Mouse (Mus musculus) embryonic facial prominence, embryonic 12.5 days (tissue): Measurements from ENCODE around the gene Sdf4. TPM values are rescaled to one million over a fixed set of nuclear protein-coding genes. Genes with fewer than 3 reads are reported as not detected.
A peak's percentile ranks its signal among the peaks of the same experiment; 100 is the strongest.

Experiments
- ATAC-seq: fragments of 200-750 bp; cut with Nextera tagmentation; 2 replicates; pipeline ENCODE4 v1.8.0; 2017; ENCODE audit not compliant: insufficient number of reproducible peaks, insufficient read depth, low FRiP score, low TSS enrichment
- H3K27ac ChIP-seq: fragments of 300-500 bp; sonication (generic); 2 replicates; pipeline ENCODE4 v1.5.1; 2016; ENCODE audit warnings: mild to moderate bottlenecking
- H3K27me3 ChIP-seq: fragments of 300-500 bp; sonication (generic); 2 replicates; pipeline ENCODE4 v1.6.1; 2016; ENCODE audit warnings: mild to moderate bottlenecking, moderate library complexity
- H3K36me3 ChIP-seq: fragments of 300-500 bp; sonication (generic); 2 replicates; pipeline ENCODE4 v1.6.1; 2016; ENCODE audit warnings: mild to moderate bottlenecking
- H3K4me1 ChIP-seq: fragments of 300-500 bp; sonication (generic); 2 replicates; pipeline ENCODE4 v1.6.1; 2016
- H3K4me2 ChIP-seq: fragments of 300-500 bp; sonication (generic); replicated peaks from 2 replicates; pipeline ENCODE4 v1.6.1; 2016; ENCODE audit warnings: mild to moderate bottlenecking, moderate library complexity
- H3K4me3 ChIP-seq: fragments of 300-500 bp; sonication (generic); 2 replicates; pipeline ENCODE4 v1.5.1; 2016; ENCODE audit warnings: mild to moderate bottlenecking
- H3K9ac ChIP-seq: fragments of 300-500 bp; sonication (generic); 2 replicates; pipeline ENCODE4 v1.6.1; 2016; ENCODE audit warnings: mild to moderate bottlenecking, moderate library complexity
- H3K9me3 ChIP-seq: fragments of 300-500 bp; sonication (generic); 2 replicates; pipeline ENCODE4 v1.6.1; 2016; ENCODE audit warnings: mild to moderate bottlenecking, moderate library complexity
- WGBS: fragments of 180-500 bp; shearing (Covaris S2); methylation state at CpG from one replicate; pipeline ENCODE4 v1.1.7; 2016; 5-methylcytosine and 5-hydroxymethylcytosine counted together
- polyA plus RNA-seq: library from polyadenylated mRNA; unstranded; fragments of >200 nt; fragmentation: Nextera tagmentation; extraction: Ambion mirVana; gene quantifications from 2 replicates; pipeline ENCODE4 v1.2.1, GENCODE M21; 2016

Gene Sdf4
- polyA plus RNA-seq, 1 experiment from 2014 or later: 141 TPM

DNA sequence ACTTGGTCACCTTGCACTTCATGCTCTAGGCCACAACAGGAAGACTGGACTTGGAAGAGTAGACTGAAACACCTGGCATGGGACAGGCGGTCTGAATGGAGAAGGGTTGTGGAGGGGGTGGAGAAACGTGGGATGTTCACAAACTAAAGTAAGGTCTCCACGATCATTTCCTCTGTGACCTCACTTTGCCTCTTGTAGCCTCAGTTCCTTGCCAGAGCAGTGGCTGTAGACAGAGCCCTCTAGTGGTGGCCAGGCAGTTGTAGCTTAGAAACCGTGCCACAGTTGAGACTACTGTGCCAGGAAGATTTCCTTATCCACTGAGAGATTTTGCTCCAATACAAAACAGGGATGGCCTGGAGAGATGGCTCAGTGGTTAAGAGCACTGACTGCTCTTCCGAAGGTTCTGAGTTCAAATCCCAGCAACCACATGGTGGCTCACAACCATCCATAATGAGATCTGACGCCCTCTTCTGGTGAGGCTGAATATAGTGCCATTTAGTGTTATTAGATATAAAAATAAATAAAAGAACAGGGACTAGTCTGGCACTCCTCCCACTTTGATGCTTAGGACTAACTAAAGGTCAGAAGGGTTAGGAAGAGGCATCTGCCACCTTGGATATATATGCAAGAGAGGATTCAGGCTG, 40.9 kb downstream of the Sdf4 start:
- Histone ChIP-seq H3K4me1 (peaks cover 28% of the 10 kb centered on the region), H3K36me3 (0 out of 2 replicates have a peak, but pooled peaks cover 1% of the 10 kb centered on the region), H3K4me2 (no peak overlapping the region), H3K27ac (no peak overlapping the region), H3K9ac (no peak overlapping the region), H3K27me3 (peaks cover 28% of the 10 kb centered on the region), H3K4me3 (no peak overlapping the region), H3K9me3 (no peaks in the 10 kb centered on the region)
- WGBS: 36% methylated on average over 6 of the region's 6 CpGs
- no peak for ATAC-seq

GRCm38 (mm10) chr4:156034301-156034700, 41.6 kb downstream of the Sdf4 start:
- no peak overlapping the region for H3K27ac ChIP-seq
- no peak for ATAC-seq
- peak overlapping the region; percentile 46; the same call in 1 of the 2 replicates for H3K4me2 ChIP-seq
- no peaks in the 10 kb centered on the region for H3K36me3 ChIP-seq
- WGBS: 52% methylated on average over 4 of the region's 4 CpGs
- H3K27me3 ChIP-seq: peaks cover 28% of the 10 kb centered on the region
- H3K4me1 ChIP-seq: peaks cover 28% of the 10 kb centered on the region
- H3K4me3 ChIP-seq: peak overlapping the region; percentile 26; the same call in 1 of the 2 replicates
- H3K9ac ChIP-seq: no peak overlapping the region
- no peaks in the 10 kb centered on the region for H3K9me3 ChIP-seq

GRCm38 (mm10) chr4:156034901-156035300, 42.2 kb downstream of the Sdf4 start:
- ATAC-seq: no peak
- WGBS: 6% methylated on average over 25 of the region's 25 CpGs
- Histone ChIP-seq H3K36me3 (no peaks in the 10 kb centered on the region), H3K4me1 (peaks cover 28% of the 10 kb centered on the region), H3K4me2 (peak overlapping the region; percentile 46), H3K4me3 (peak overlapping the region; percentile 26), H3K27me3 (peaks cover 28% of the 10 kb centered on the region), H3K27ac (no peak overlapping the region), H3K9ac (peak overlapping the region; percentile 19; the same call in 1 of the 2 replicates), H3K9me3 (no peaks in the 10 kb centered on the region)

- 47% methylated on average over 5 of the region's 5 CpGs for WGBS
- no peak overlapping the region for H3K27ac ChIP-seq
- H3K4me3 ChIP-seq: no peak overlapping the region
- H3K4me1 ChIP-seq: no peaks in the 10 kb centered on the region
- H3K9ac ChIP-seq: no peak overlapping the region
- no peak for ATAC-seq
- no peak overlapping the region for H3K4me2 ChIP-seq
- no peaks in the 10 kb centered on the region for H3K9me3 ChIP-seq
- H3K27me3 ChIP-seq: no peaks in the 10 kb centered on the region
- no peaks in the 10 kb centered on the region for H3K36me3 ChIP-seq
These were observed 52.1 kb downstream of the Sdf4 start for GRCm38 (mm10) chr4:156044754-156045153.

- WGBS: 83% methylated on average over 3 of the region's 3 CpGs
- Histone ChIP-seq H3K9me3 (no peaks in the 10 kb centered on the region), H3K4me1 (no peaks in the 10 kb centered on the region), H3K27ac (no peak overlapping the region), H3K27me3 (no peaks in the 10 kb centered on the region), H3K4me3 (no peak overlapping the region), H3K36me3 (no peaks in the 10 kb centered on the region), H3K4me2 (no peak overlapping the region), H3K9ac (no peak overlapping the region)
- ATAC-seq: no peak
These were observed 57.1 kb downstream of the Sdf4 start for GRCm38 (mm10) chr4:156049779-156050178.

GRCm38 (mm10) chr4:156050391-156050980, 57.8 kb downstream of the Sdf4 start:
- Histone ChIP-seq H3K9me3 (no peaks in the 10 kb centered on the region), H3K4me1 (no peaks in the 10 kb centered on the region), H3K36me3 (no peaks in the 10 kb centered on the region), H3K9ac (no peak overlapping the region), H3K4me3 (no peak overlapping the region), H3K27me3 (no peaks in the 10 kb centered on the region), H3K27ac (no peak overlapping the region), H3K4me2 (no peak overlapping the region)
- 76% methylated on average over 6 of the region's 6 CpGs for WGBS
- no peak for ATAC-seq

DNA sequence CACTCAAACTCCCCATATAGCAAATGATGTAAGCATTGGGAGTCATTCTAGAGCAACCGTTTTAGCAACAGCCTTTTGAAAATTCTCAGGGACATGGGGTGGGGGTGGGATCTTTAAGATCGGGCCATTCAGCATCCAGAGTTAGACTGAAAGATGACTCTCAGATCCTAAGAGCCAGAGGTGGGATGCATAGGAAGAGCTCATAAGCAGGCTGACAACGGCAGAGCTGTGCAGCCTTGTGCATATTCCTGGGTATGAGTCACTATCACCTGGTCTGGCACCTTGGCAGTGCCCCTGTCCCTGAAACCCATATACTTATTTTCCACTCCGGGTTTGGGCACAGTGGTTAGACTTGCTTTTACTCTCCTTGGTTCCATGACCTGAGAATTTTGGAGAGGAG, 60.4 kb downstream of the Sdf4 start:
- no peak for ATAC-seq
- WGBS: 81% methylated on average over 4 of the region's 4 CpGs
- H3K27ac ChIP-seq: no peak overlapping the region

DNA sequence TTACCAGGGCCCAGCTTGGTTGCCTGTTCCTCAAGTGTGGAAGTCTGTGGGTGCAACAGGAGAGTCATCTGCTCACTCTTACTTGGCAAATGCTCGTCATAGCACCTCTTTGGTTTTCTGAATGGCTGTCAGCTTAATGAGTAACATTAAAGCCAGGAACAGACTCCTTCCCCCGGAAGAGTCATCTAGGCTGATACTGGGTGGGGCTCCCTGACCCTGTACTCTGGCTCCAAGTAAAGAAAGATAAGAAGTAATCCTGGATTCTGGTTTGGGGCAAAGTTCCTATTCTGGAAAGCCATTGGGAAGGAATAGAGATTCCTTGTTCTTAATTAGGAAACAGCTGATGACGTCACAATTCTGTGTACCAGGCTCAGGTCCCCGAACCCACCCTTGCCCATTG, 61.5 kb downstream of the Sdf4 start:
- no peaks in the 10 kb centered on the region for H3K36me3 ChIP-seq
- H3K27me3 ChIP-seq: no peaks in the 10 kb centered on the region; the same call in 1 of the 2 replicates
- no peak overlapping the region for H3K4me3 ChIP-seq
- WGBS: 90% methylated on average over 4 of the region's 4 CpGs
- no peak overlapping the region for H3K9ac ChIP-seq
- H3K9me3 ChIP-seq: no peaks in the 10 kb centered on the region
- H3K27ac ChIP-seq: no peak overlapping the region
- no peak for ATAC-seq
- H3K4me2 ChIP-seq: no peak overlapping the region
- H3K4me1 ChIP-seq: no peaks in the 10 kb centered on the region

More for the DNA sequence above, 60.4 kb downstream of the Sdf4 start:
- Histone ChIP-seq H3K27me3 (no peaks in the 10 kb centered on the region), H3K9me3 (no peaks in the 10 kb centered on the region), H3K4me1 (no peaks in the 10 kb centered on the region), H3K4me3 (no peak overlapping the region), H3K9ac (no peak overlapping the region), H3K36me3 (no peaks in the 10 kb centered on the region), H3K4me2 (no peak overlapping the region)

- Histone ChIP-seq H3K36me3 (no peaks in the 10 kb centered on the region), H3K9ac (no peak overlapping the region), H3K27ac (no peak overlapping the region), H3K4me1 (no peaks in the 10 kb centered on the region), H3K27me3 (no peaks in the 10 kb centered on the region; the same call in 1 of the 2 replicates), H3K9me3 (no peaks in the 10 kb centered on the region), H3K4me3 (no peak overlapping the region), H3K4me2 (no peak overlapping the region)
- WGBS: 89% methylated on average over 6 of the region's 6 CpGs
- ATAC-seq: no peak
These were observed 61.9 kb downstream of the Sdf4 start for GRCm38 (mm10) chr4:156054606-156055005.

DNA sequence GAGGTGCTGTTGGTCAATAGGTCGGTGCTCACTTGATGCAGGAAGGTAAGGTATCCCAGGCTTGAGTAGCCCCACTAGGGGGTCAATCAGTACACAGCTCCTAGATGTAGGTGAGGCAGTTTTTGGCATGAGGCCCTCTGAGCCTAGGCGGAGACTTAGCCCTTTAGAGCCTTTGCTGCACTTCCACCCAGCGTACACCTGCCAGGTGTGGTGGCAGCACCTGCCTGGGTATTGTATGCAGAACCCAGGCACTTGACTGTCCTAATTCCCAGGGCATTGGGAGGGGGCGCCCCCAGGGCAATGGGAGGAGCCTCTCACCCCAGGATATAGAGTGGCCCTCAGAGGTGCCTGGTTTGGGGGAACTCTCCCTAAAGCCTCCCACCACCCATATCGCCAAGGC, 62.5 kb downstream of the Sdf4 start:
- H3K9ac ChIP-seq: no peak overlapping the region
- ATAC-seq: no peak
- 95% methylated on average over 5 of the region's 5 CpGs for WGBS
- no peaks in the 10 kb centered on the region for H3K9me3 ChIP-seq
- no peaks in the 10 kb centered on the region for H3K36me3 ChIP-seq
- no peak overlapping the region for H3K27ac ChIP-seq
- H3K27me3 ChIP-seq: no peaks in the 10 kb centered on the region; the same call in 1 of the 2 replicates
- H3K4me2 ChIP-seq: no peak overlapping the region
- H3K4me3 ChIP-seq: no peak overlapping the region
- H3K4me1 ChIP-seq: no peaks in the 10 kb centered on the region

DNA sequence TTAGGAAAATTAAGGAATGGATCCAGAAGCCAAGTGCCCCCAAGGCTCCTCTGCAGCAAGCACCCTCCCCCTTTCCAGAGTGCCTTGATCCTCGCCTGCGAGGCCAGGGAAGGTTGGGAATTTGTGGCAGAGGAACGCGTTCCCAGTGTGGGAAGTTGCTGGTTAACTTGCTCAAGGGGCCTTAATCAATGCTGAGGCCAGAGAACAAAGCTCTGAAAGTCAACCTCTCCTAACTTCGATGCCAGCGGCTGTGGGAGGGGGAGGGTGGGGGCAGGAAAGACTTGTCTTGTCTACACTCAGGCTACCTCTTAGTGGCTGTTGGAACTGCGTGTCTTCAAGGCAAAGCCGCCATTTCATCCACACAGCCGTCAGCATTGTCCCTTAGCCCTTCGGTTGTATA, 65.0 kb downstream of the Sdf4 start:
- Histone ChIP-seq H3K4me1 (no peaks in the 10 kb centered on the region), H3K27me3 (no peaks in the 10 kb centered on the region; the same call in 1 of the 2 replicates), H3K9me3 (no peaks in the 10 kb centered on the region), H3K9ac (no peak overlapping the region; the same call in 1 of the 2 replicates), H3K27ac (no peak overlapping the region), H3K4me2 (peak overlapping the region; percentile 29), H3K36me3 (no peaks in the 10 kb centered on the region), H3K4me3 (peak overlapping the region; percentile 30; the same call in 1 of the 2 replicates)
- no peak for ATAC-seq
- 52% methylated on average over 10 of the region's 10 CpGs for WGBS

DNA sequence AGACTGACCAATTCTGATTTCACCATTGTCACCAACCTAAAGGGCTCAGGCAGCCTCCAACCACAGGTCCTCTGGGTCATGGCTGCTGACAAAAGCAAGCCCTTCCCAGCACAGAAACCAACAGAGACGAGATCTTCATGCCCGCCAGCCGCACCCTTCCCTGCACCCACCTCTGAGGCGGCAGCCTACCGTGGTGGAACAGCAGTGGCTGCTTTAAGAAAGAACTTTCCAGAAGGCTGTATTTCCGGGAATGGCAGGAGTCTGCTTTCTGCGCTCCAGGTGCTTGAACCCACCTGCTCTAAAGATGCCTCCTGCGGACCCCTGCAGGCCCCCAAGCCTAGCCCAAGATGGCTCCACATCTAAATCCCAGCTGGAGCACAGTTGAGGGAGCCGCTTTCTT, 66.2 kb downstream of the Sdf4 start:
- 70% methylated on average over 9 of the region's 9 CpGs for WGBS
- Histone ChIP-seq H3K9ac (peak overlapping the region; percentile 17; the same call in 1 of the 2 replicates), H3K27ac (peak overlapping the region; percentile 43), H3K36me3 (no peaks in the 10 kb centered on the region), H3K4me2 (peak overlapping the region; percentile 22), H3K9me3 (no peaks in the 10 kb centered on the region), H3K4me3 (peak overlapping the region; percentile 30), H3K4me1 (no peaks in the 10 kb centered on the region), H3K27me3 (no peaks in the 10 kb centered on the region; the same call in 1 of the 2 replicates)
- no peak for ATAC-seq
